ENCODE assay signal across 21 mouse cellular contexts in the genomic region with DNA sequence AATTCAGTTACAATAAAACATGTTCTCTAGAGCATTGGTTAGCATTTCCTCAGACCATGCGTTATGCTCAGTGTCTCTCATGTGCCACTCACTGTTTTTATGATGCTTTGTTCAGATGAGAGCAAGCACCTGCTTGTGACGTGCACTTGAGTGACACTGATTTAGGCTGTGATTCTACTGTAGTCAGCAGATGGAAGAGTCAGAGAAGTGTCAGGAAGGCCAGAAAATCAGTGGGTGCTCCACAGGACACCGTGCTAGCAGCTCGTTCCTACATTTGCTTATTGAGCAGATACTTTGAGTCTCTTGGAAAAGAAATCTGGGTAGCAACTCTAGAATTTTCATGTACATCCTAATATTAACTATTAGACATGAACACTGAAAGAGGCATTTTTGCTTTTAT.
DNase-seq lines count a peak whose midpoint lies in the region; ATAC-seq and TF ChIP-seq lines count a peak whose summit lies in the region.
"Had no signal": no experiment of that assay in that cellular context is flagged by ENCODE, and none has a peak within 500 bp of the region (broad histone marks: within the 10 kb centered on the region; RNA-seq: fewer than 3 reads in every experiment).

No protein-coding gene starts in this region.

- no peak overlapping the region for H3K9ac ChIP-seq in stomach, postnatal 0 days (ENCODE audit: low read length)
- H3K9ac ChIP-seq: heart, embryonic 13.5 days; hindbrain, embryonic 13.5 days had no signal

- no peak for TF ChIP-seq POLR2A in brain, embryonic 14.5 days (IDR thresholded peaks at IDR 0.05; ENCODE audit: borderline replicate concordance, extremely low read depth, insufficient read depth, insufficient read length, poor library complexity, severe bottlenecking)
- TF ChIP-seq POLR2A in cerebellum, adult 2 months (IDR thresholded peaks at IDR 0.05; ENCODE audit: borderline replicate concordance, insufficient read depth, low read length), result no peak

- no peaks in the 10 kb centered on the region for H3K36me3 ChIP-seq in hindbrain, embryonic 10.5 days
- no peaks in the 10 kb centered on the region for H3K36me3 ChIP-seq in stomach, postnatal 0 days (ENCODE audit: control insufficient read depth, insufficient read depth, low read length)
- H3K36me3 ChIP-seq: embryonic facial prominence, embryonic 10.5 days; G1E; heart, embryonic 13.5 days; hindbrain, embryonic 13.5 days had no signal

- H3K4me2 ChIP-seq in stomach, postnatal 0 days (replicated peaks; ENCODE audit: low read depth), result no peak overlapping the region
- H3K4me2 ChIP-seq: heart, embryonic 13.5 days; hindbrain, embryonic 13.5 days had no signal

- H3K4me1 ChIP-seq in cerebellum, adult 2 months (ENCODE audit: control insufficient read depth, insufficient read depth, low read length), result peaks cover 4% of the 10 kb centered on the region; the same call in 1 of the 2 replicates
- H3K4me1 ChIP-seq in hindbrain, embryonic 10.5 days (replicated peaks), result no peaks in the 10 kb centered on the region
- no peaks in the 10 kb centered on the region for H3K4me1 ChIP-seq in stomach, postnatal 0 days (replicated peaks; ENCODE audit: control insufficient read depth, insufficient read depth)
- H3K4me1 ChIP-seq: embryonic facial prominence, embryonic 10.5 days; hindbrain, embryonic 13.5 days had no signal

- TF ChIP-seq CTCF in brain, embryonic 14.5 days (IDR thresholded peaks at IDR 0.05; ENCODE audit: borderline replicate concordance, extremely low read depth, insufficient read depth, insufficient read length), result no peak
- no peak for TF ChIP-seq CTCF in cerebellum, adult 2 months (IDR thresholded peaks at IDR 0.05; ENCODE audit: borderline replicate concordance, insufficient read depth, low read depth, low read length)
- no peak for TF ChIP-seq CTCF in stomach, postnatal 0 days (IDR thresholded peaks at IDR 0.05; ENCODE audit: low read depth)

- no peak for TF ChIP-seq EP300 in stomach, postnatal 0 days (optimal IDR thresholded peaks at IDR 0.05)

- 10% methylated on average over 4 of the region's 4 CpGs for WGBS in cerebellum, adult 2 months
- WGBS in hindbrain, embryonic 10.5 days, result 84% methylated on average over 4 of the region's 4 CpGs
- 84% methylated on average over 4 of the region's 4 CpGs for WGBS in stomach, postnatal 0 days

- H3K27ac ChIP-seq in cerebellum, adult 2 months (ENCODE audit: insufficient read depth, low read length), result no peak overlapping the region; the same call in 1 of the 2 replicates
- no peak overlapping the region for H3K27ac ChIP-seq in hindbrain, embryonic 10.5 days
- H3K27ac ChIP-seq in stomach, postnatal 0 days (replicated peaks), result no peak overlapping the region
- H3K27ac ChIP-seq: embryonic facial prominence, embryonic 10.5 days; gastrocnemius, adult 2 months; heart, embryonic 13.5 days; hindbrain, embryonic 13.5 days; hindbrain, postnatal 0 days had no signal

- no peaks in the 10 kb centered on the region for H3K9me3 ChIP-seq in hindbrain, embryonic 10.5 days
- no peaks in the 10 kb centered on the region for H3K9me3 ChIP-seq in stomach, postnatal 0 days (ENCODE audit: control insufficient read depth, low read length)
- H3K9me3 ChIP-seq: embryonic facial prominence, embryonic 10.5 days; G1E; heart, embryonic 13.5 days; hindbrain, embryonic 13.5 days had no signal

- no peak overlapping the region for H3K4me3 ChIP-seq in cerebellum, adult 2 months (replicated peaks; ENCODE audit: insufficient read depth, low read depth, low read length)
- H3K4me3 ChIP-seq in hindbrain, embryonic 10.5 days, result no peak overlapping the region
- H3K4me3 ChIP-seq in stomach, postnatal 0 days (ENCODE audit: low read depth, low read length), result no peak overlapping the region
- H3K4me3 ChIP-seq: embryonic facial prominence, embryonic 10.5 days; gastrocnemius, adult 2 months; heart, embryonic 13.5 days; hindbrain, embryonic 13.5 days had no signal

- no peak for ATAC-seq in stomach, postnatal 0 days (ENCODE audit: low FRiP score, low TSS enrichment)
- ATAC-seq: CD4-positive, CD25-positive, alpha-beta regulatory T cell, adult 4 months; forebrain, embryonic 14.5 days; hindbrain, postnatal 0 days had no signal

- no peaks in the 10 kb centered on the region for H3K27me3 ChIP-seq in cerebellum, adult 2 months (ENCODE audit: control insufficient read depth, insufficient read depth, low read length)
- no peaks in the 10 kb centered on the region for H3K27me3 ChIP-seq in hindbrain, embryonic 10.5 days (ENCODE audit: insufficient read depth, poor library complexity, severe bottlenecking)
- no peaks in the 10 kb centered on the region for H3K27me3 ChIP-seq in stomach, postnatal 0 days (ENCODE audit: control insufficient read depth, insufficient read depth, low read length)
- H3K27me3 ChIP-seq: heart, embryonic 13.5 days; hindbrain, embryonic 13.5 days had no signal

- peak; percentile 92 for DNase-seq in brain, adult 2 months (ENCODE audit: low read depth, low spot score)
- DNase-seq in brain, embryonic 14.5 days (ENCODE audit: low read depth), result peak; percentile 7
- peak; percentile 53 to 77 for DNase-seq in cerebellum, adult 2 months
- peak; percentile 76 to 82 for DNase-seq in cerebellum, postnatal 10 days
- no peak for DNase-seq in gastrocnemius, postnatal 4 days (ENCODE audit: low spot score in 2 of 2)
- DNase-seq in hindbrain, embryonic 10.5 days (ENCODE audit: low spot score), result no peak
- DNase-seq in layer of hippocampus, adult 9-10 months (ENCODE audit: low spot score), result no peak
- DNase-seq in stomach, postnatal 0 days (ENCODE audit: low spot score), result no peak
- DNase-seq: adrenal gland, postnatal 10 days; gastrocnemius, adult 2 months; gastrocnemius, postnatal 25 days; heart, adult 11 months; heart, postnatal 4 days; kidney, adult 11 months had no signal

Comparison
In these comparisons a context has a peak if more than half of its experiments do, and no peak if none do; other contexts are left out.
1. DNase-seq: peak in brain, adult 2 months (single experiment), brain, embryonic 14.5 days (single experiment), cerebellum, adult 2 months (2 of 2) and cerebellum, postnatal 10 days (2 of 2); none in gastrocnemius, postnatal 4 days (0 of 2), hindbrain, embryonic 10.5 days (single experiment), layer of hippocampus, adult 9-10 months (single experiment) and stomach, postnatal 0 days (single experiment).